Mouse (Mus musculus) left cerebral cortex, adult 11 months (tissue): Measurements from ENCODE around the gene Olfr1133.
"Not testable (repeated sequence)": the region's sequence is repeated elsewhere in the genome, so short reads cannot be mapped to it uniquely, and the experiment has no call there.

ENCODE experiments used
- DNase-seq: peaks from one replicate; pipeline ENCODE4 v3.0.0; 2022; ENCODE audit warnings: low spot score

Gene Olfr1133

GRCm38 (mm10) chr2:87647274-87647673 is at the start of gene Olfr1133:
TSS of gene Olfr1133 (minus strand) at chr2:87647374.
- no peak for DNase-seq

DNA sequence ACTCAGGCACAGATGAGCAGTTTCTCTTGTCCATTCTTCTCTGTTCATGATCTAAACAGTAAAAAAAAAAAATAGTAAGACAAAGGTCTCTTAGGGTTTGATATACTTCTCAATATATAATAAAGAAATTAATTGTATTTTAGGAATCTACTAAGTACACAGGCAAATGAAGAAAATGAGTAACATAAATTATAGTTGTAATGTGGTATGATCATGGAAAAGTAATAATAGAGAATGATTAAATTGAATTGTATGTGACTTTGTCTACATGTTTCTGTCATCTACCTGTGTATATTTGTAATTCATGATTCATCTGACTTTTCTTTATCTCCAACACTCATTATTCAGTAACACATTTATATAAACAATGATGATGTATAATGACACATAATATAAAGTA is 46.7 kb upstream of the Olfr1133 start, which contains the start of gene Olfr1136:
TSS of gene Olfr1136 (minus strand) at position 101 of the 400 bp plus-strand sequence.
- no peak for DNase-seq

- DNase-seq: no peak
Measured at GRCm38 (mm10) chr2:87673564-87673963, 26.4 kb upstream of the Olfr1133 start, which contains the start of gene Olfr1135. TSS of gene Olfr1135 (minus strand) at chr2:87673664.

DNA sequence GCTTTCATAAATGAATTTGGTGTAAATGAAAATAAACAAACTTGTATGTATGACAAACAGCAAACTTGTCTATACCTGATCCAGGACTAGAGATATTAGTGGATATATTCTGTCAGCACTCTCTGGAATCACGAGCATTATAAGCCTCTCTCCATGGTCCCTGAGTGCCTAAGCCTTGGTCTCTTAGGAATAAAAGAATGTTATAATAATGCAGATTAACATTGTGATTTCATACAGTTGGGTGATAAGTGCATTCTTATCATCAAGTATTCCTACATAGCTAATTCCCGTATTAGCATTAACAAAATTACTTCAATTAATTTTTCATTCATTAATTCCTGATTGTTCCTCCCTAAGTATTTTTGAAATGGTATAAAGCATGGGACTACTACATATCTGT is 11.2 kb upstream of the Olfr1133 start, which contains the start of gene Olfr1134:
TSS of gene Olfr1134 (minus strand) at position 101 of the 400 bp plus-strand sequence.
- no peak for DNase-seq

DNA sequence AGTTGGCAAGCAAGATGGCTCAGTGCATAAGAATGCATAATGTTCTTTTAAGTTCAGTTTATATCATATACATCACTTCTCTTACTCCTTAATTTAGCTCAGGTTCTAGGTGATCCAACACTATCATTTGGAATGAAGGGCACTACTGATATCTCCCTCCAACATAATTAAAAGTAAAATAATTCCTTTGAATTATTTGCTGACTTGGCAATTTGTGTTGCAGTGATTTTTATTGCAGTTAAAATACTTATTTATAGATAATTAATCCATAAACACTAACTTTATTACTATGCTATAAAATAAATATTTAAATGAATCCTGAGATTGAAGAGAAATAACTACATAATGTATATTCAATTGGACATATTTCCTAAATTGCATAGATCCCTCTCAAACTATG is 4.7 kb downstream of the Olfr1133 start:
- DNase-seq: no peak

GRCm38 (mm10) chr2:87637435-87637834 is 9.7 kb downstream of the Olfr1133 start, which contains the start of gene Olfr1132:
TSS of gene Olfr1132 (minus strand) at chr2:87637535.
- DNase-seq: no peak

DNA sequence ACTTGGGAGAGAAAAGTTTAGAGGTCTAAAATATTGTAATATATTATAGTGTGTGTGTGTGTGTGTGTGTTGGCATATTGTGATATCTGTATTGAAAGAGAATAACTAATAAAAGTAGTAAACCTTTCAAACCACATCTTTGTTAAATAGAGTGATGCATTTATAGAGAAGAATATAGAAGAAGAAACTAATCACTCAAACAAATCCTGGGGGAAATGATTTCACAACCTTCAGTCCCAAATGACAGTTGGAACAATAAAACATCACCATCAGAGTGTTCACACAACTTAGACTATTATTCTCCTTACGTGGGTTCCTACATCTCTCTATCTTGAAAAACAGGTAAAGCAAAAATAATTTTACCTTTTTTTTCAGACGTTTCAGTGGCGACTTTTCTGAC is 20.4 kb downstream of the Olfr1133 start, which contains the start of gene Olfr1131:
TSS of gene Olfr1131 (plus strand) at position 301 of the 400 bp plus-strand sequence.
- DNase-seq: no peak

DNA sequence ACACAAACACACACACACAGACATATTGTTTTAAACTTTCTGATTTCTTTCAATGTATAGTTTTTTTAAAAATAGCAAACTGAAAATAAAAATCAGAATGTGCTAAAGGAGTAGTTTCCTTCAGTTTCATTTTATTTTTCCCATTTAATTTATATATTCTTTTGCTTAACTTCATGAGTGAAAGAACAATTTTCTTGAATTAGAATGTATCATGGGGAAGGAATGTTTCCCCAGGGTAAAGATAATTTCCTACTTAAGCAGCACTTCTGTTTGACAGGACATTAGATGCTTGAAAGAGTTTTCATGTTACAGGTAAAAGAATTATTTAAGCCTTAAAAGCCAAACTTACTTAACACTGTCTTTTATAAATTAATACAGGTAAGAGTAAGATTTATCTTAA is 41.3 kb downstream of the Olfr1133 start, which contains the start of gene Olfr1130:
TSS of gene Olfr1130 (plus strand) at position 301 of the 400 bp plus-strand sequence.
- not testable (repeated sequence) for DNase-seq
